Mouse (Mus musculus): ENCODE data around the gene Tgfb1. TPM values are rescaled to one million over a fixed set of nuclear protein-coding genes. Genes with fewer than 3 reads are reported as not detected.

Tgfb1 gene
- polyA plus RNA-seq, 1 experiment from 2014 or later: 1.1 TPM

DNA sequence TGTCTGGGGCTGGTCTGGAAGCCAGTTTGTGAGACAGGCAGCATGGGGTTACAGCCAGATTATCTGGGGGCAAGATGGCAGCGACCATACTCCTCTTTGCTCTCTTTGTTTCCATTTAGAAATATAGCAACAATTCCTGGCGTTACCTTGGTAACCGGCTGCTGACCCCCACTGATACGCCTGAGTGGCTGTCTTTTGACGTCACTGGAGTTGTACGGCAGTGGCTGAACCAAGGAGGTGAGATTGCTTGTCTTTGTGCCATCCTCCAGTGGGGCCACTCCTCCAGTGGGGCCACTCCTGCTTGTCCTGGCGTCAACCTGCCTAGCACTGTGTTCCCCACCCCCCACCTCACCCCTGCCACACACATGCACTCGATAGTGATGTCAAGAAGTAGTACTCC lies 7.3 kb downstream of the Tgfb1 start:
- H3K4me3 ChIP-seq (replicated peaks; ENCODE audit: low read length): no peak overlapping the region
- no peak overlapping the region for H3K27ac ChIP-seq
- no peaks in the 10 kb centered on the region for H3K36me3 ChIP-seq (replicated peaks; ENCODE audit: control insufficient read depth, insufficient read depth)
- peaks cover 32% of the 10 kb centered on the region for H3K27me3 ChIP-seq (ENCODE audit: control insufficient read depth, insufficient read depth, low read length)
- no peaks in the 10 kb centered on the region for H3K9me3 ChIP-seq (ENCODE audit: control insufficient read depth, low read length)
- DNase-seq (ENCODE audit: low spot score): no peak
- ATAC-seq (ENCODE audit: low FRiP score): no peak
- H3K9ac ChIP-seq: no peak overlapping the region
- H3K4me1 ChIP-seq (replicated peaks; ENCODE audit: control insufficient read depth, insufficient read depth, low read length): no peaks in the 10 kb centered on the region
- H3K4me2 ChIP-seq (replicated peaks): no peak overlapping the region
- WGBS: 43% methylated on average over 8 of the region's 8 CpGs

DNA sequence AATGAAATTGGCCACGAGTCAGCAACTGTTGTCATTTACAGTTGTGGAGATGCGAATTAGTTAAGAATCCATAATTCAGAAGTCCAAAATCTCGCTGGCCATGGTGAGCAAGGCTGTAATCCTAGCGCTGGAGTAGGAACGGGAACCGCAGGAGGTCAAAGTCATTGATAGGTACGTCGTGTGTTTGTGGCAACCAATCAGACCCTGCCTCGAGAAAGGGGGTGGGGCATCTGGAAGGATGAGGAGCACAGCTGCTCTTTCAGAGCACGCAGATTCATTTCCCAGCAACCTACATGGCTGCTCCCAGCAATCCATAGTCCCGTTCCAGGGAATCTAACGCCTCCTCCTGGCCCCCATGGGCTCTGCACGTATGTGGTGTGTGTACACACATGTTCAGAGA lies 13.0 kb downstream of the Tgfb1 start:
- H3K4me3 ChIP-seq (replicated peaks; ENCODE audit: low read length): no peak overlapping the region
- 55% methylated on average over 13 of the region's 13 CpGs for WGBS
- H3K36me3 ChIP-seq (replicated peaks; ENCODE audit: control insufficient read depth, insufficient read depth): no peaks in the 10 kb centered on the region
- DNase-seq (ENCODE audit: low spot score) (no peak), ATAC-seq (ENCODE audit: low FRiP score) (no peak)
- no peak overlapping the region for H3K9ac ChIP-seq
- no peak overlapping the region for H3K27ac ChIP-seq
- H3K4me1 ChIP-seq (replicated peaks; ENCODE audit: control insufficient read depth, insufficient read depth, low read length): peaks cover 10% of the 10 kb centered on the region; the same call in 1 of the 2 replicates
- H3K4me2 ChIP-seq (replicated peaks): no peak overlapping the region
- H3K9me3 ChIP-seq (ENCODE audit: control insufficient read depth, low read length): no peaks in the 10 kb centered on the region
- H3K27me3 ChIP-seq (ENCODE audit: control insufficient read depth, insufficient read depth, low read length): 0 out of 2 replicates have a peak, but pooled peaks cover 10% of the 10 kb centered on the region

DNA sequence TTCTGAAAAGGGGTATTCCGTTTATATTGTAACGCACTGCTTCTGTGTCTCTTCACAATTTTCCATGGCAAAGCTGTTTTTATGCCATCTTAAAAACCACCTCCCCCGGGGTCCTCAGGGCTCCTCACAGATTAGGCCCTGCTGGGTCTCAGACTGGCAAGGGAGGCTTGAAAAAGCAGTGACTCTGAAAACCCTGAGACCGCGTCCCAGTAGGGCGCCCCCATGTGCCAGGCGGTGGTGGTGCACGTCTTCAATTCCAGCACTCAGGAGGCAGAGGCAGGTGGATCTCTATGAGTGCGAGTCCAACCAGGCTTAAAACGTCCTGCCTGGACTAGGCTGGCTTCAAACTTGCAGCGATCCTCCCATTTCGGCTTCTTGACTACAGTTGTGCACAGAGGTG lies 13.9 kb downstream of the Tgfb1 start:
- 79% methylated on average over 12 of the region's 12 CpGs for WGBS
- Histone ChIP-seq H3K27ac (no peak overlapping the region), H3K4me1 (replicated peaks; ENCODE audit: control insufficient read depth, insufficient read depth, low read length) (peaks cover 17% of the 10 kb centered on the region; the same call in 1 of the 2 replicates), H3K36me3 (replicated peaks; ENCODE audit: control insufficient read depth, insufficient read depth) (no peaks in the 10 kb centered on the region), H3K4me3 (replicated peaks; ENCODE audit: low read length) (no peak overlapping the region), H3K9ac (no peak overlapping the region), H3K4me2 (replicated peaks) (no peak overlapping the region), H3K9me3 (ENCODE audit: control insufficient read depth, low read length) (no peaks in the 10 kb centered on the region), H3K27me3 (ENCODE audit: control insufficient read depth, insufficient read depth, low read length) (0 out of 2 replicates have a peak, but pooled peaks cover 10% of the 10 kb centered on the region)
- DNase-seq (ENCODE audit: low spot score): no peak
- no peak for ATAC-seq (ENCODE audit: low FRiP score)

DNA sequence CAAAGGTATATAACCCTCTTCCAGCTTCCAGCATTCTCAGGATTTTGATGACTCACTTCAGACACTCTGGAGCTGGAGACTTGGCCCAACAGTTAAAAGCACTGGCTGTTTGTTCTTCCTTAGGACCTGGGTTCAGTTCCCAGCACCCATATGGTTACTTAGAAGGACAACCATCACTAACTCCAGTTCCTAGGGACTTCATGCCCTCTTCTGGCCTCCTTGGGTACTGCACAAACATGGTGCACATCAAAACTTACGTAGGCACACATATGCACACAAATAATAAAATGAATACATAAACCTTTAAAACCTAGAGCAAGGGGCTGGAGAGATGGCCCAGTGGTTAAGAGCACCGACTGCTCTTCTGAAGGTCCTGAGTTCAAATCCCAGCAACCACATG lies 15.5 kb downstream of the Tgfb1 start:
- peaks cover 17% of the 10 kb centered on the region; the same call in 1 of the 2 replicates for H3K4me1 ChIP-seq (replicated peaks; ENCODE audit: control insufficient read depth, insufficient read depth, low read length)
- no peaks in the 10 kb centered on the region for H3K9me3 ChIP-seq (ENCODE audit: control insufficient read depth, low read length)
- no peaks in the 10 kb centered on the region for H3K36me3 ChIP-seq (replicated peaks; ENCODE audit: control insufficient read depth, insufficient read depth)
- DNase-seq (ENCODE audit: low spot score): no peak
- H3K4me3 ChIP-seq (replicated peaks; ENCODE audit: low read length): no peak overlapping the region
- ATAC-seq (ENCODE audit: low FRiP score): no peak
- H3K27ac ChIP-seq: no peak overlapping the region
- 98% methylated on average over 2 of the region's 2 CpGs for WGBS
- no peak overlapping the region for H3K9ac ChIP-seq
- H3K4me2 ChIP-seq (replicated peaks): no peak overlapping the region
- 0 out of 2 replicates have a peak, but pooled peaks cover 10% of the 10 kb centered on the region for H3K27me3 ChIP-seq (ENCODE audit: control insufficient read depth, insufficient read depth, low read length)

DNA sequence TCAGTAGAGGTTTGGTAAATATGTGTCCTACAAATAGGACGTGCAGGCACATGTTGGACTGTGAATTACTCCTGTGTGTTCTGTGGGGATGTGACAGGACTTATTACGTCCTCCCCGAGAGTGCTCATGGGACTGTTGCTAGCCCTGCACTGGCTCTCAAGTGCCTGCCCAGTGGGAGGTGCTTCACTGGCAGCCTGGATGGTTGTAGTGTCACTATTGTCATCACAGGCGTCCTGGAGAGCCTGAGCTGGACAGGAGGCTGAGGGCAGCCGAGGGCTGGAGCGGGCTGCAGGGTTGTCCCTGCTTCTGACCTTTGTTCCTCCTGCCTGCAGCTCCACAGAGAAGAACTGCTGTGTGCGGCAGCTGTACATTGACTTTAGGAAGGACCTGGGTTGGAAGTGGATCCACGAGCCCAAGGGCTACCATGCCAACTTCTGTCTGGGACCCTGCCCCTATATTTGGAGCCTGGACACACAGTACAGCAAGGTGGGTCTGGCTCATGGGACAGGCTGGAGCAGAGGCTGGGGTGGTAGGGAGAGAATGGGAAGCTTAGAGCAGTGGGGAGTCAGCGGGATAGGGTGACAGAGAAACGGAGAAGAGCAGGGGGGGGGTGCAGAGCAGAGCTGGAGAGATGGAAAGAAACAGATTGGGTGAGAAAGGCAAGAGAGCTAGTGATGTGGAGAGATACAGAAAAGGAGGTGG lies 17.1 kb downstream of the Tgfb1 start:
- Histone ChIP-seq H3K4me3 (replicated peaks; ENCODE audit: low read length) (peak overlapping the region; percentile 28), H3K4me2 (replicated peaks) (peak overlapping the region; percentile 66), H3K27ac (no peak overlapping the region), H3K27me3 (ENCODE audit: control insufficient read depth, insufficient read depth, low read length) (0 out of 2 replicates have a peak, but pooled peaks cover 10% of the 10 kb centered on the region), H3K9me3 (ENCODE audit: control insufficient read depth, low read length) (no peaks in the 10 kb centered on the region), H3K36me3 (replicated peaks; ENCODE audit: control insufficient read depth, insufficient read depth) (no peaks in the 10 kb centered on the region), H3K9ac (peak overlapping the region; percentile 53; the same call in 1 of the 2 replicates), H3K4me1 (replicated peaks; ENCODE audit: control insufficient read depth, insufficient read depth, low read length) (peaks cover 17% of the 10 kb centered on the region; the same call in 1 of the 2 replicates)
- ATAC-seq (ENCODE audit: low FRiP score): 0 out of 2 replicates have a peak, but pooled peaks have one; percentile 21
- no peak for DNase-seq (ENCODE audit: low spot score)
- 21% methylated on average over 10 of the region's 10 CpGs for WGBS

DNA sequence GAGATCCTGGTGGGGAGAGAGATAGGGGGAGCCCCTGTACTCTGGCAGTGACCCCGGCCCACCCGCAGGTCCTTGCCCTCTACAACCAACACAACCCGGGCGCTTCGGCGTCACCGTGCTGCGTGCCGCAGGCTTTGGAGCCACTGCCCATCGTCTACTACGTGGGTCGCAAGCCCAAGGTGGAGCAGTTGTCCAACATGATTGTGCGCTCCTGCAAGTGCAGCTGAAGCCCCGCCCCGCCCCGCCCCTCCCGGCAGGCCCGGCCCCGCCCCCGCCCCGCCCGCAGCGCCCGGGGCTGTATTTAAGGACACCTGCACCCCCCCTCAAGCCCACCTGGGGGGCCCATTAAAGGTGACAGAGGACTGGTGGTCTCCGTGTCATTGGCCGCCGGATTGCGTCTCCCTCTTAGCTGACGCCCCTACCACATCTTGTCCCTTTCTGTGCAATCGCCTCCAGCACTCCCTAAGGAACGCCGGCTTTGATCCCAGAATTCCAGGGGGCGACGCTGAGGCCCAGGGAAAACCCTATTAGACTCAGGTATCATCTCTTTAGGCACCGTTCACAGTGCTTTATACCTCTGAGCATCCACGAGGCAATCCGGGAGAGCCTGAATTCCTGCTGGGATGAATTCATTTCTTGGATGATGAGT lies 18.0 kb downstream of the Tgfb1 start:
- WGBS: 5% methylated on average over 37 of the region's 37 CpGs

DNA sequence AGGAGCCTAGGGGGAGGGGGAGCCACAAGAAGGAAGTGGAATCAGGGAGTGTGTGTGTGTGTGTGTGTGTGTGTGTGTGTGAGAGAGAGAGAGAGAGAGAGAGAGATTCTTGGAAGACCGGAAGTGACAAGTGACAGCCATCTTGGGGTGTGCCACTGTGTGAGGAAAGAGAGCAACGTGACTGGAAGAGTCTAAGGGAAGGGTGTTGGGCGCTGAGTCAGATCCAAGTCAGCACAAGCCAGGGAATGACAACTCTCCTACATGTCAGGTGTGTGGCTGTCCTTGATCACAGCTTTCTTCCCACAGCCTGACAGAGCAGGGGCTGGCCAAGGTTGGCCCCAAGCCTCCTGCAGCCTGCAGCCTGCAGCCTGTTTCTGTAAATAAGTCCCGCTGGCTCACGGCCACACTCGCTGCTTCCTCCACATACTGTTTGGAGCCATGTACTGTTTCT lies 19.0 kb downstream of the Tgfb1 start:
- Histone ChIP-seq H3K27ac (no peak overlapping the region), H3K9ac (no peak overlapping the region), H3K4me1 (replicated peaks; ENCODE audit: control insufficient read depth, insufficient read depth, low read length) (peaks cover 26% of the 10 kb centered on the region), H3K4me3 (replicated peaks; ENCODE audit: low read length) (no peak overlapping the region), H3K36me3 (replicated peaks; ENCODE audit: control insufficient read depth, insufficient read depth) (no peaks in the 10 kb centered on the region), H3K27me3 (ENCODE audit: control insufficient read depth, insufficient read depth, low read length) (0 out of 2 replicates have a peak, but pooled peaks cover 10% of the 10 kb centered on the region), H3K4me2 (replicated peaks) (no peak overlapping the region), H3K9me3 (ENCODE audit: control insufficient read depth, low read length) (no peaks in the 10 kb centered on the region)
- WGBS: 69% methylated on average over 6 of the region's 6 CpGs
- no peak for DNase-seq (ENCODE audit: low spot score)
- ATAC-seq (ENCODE audit: low FRiP score): no peak

More for the DNA sequence above, 18.0 kb downstream of the Tgfb1 start:
- H3K27ac ChIP-seq: peak overlapping the region; percentile 1; the same call in 1 of the 2 replicates
- H3K9me3 ChIP-seq (ENCODE audit: control insufficient read depth, low read length): no peaks in the 10 kb centered on the region
- H3K4me1 ChIP-seq (replicated peaks; ENCODE audit: control insufficient read depth, insufficient read depth, low read length): peaks cover 17% of the 10 kb centered on the region; the same call in 1 of the 2 replicates
- peak overlapping the region; percentile 53 for H3K9ac ChIP-seq
- H3K27me3 ChIP-seq (ENCODE audit: control insufficient read depth, insufficient read depth, low read length): 0 out of 2 replicates have a peak, but pooled peaks cover 10% of the 10 kb centered on the region
- ATAC-seq (ENCODE audit: low FRiP score): peak; percentile 61; the same call in 1 of the 2 replicates
- peak overlapping the region; percentile 66 for H3K4me2 ChIP-seq (replicated peaks)
- peak overlapping the region; percentile 28 for H3K4me3 ChIP-seq (replicated peaks; ENCODE audit: low read length)
- H3K36me3 ChIP-seq (replicated peaks; ENCODE audit: control insufficient read depth, insufficient read depth): no peaks in the 10 kb centered on the region
- no peak for DNase-seq (ENCODE audit: low spot score)

DNA sequence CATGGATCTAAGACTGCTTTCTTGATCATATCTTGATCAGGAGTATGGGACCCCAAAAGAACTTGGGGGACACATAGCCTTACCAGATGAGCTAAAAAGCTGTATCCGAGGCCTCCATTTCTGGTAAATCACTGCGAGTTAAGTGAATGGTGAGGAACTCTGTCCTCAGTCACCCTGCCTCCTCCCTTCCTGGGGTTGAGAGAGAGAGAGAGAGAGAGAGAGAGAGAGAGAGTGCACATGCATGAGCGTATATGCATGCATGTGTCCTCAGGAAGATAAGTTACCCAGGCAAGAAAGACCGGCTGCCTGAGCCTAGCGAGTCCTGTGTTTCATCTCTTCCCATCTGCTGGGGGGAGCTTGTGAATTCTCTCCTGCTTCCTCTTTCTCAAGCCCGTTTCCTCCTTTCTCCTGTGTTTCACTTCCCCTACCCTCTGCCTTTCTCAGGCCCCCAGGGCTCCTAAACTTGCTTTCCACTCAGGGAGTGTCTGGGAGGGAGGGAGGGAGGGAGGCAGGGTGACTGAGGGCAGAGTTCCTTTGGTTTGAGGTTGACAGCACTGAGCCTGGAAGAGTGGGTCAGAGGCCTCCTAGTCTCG lies 19.9 kb downstream of the Tgfb1 start:
- no peak overlapping the region for H3K9ac ChIP-seq
- DNase-seq (ENCODE audit: low spot score) (no peak), ATAC-seq (ENCODE audit: low FRiP score) (no peak)
- H3K4me3 ChIP-seq (replicated peaks; ENCODE audit: low read length): no peak overlapping the region
- H3K9me3 ChIP-seq (ENCODE audit: control insufficient read depth, low read length): no peaks in the 10 kb centered on the region
- H3K27me3 ChIP-seq (ENCODE audit: control insufficient read depth, insufficient read depth, low read length): 0 out of 2 replicates have a peak, but pooled peaks cover 10% of the 10 kb centered on the region
- peaks cover 29% of the 10 kb centered on the region for H3K4me1 ChIP-seq (replicated peaks; ENCODE audit: control insufficient read depth, insufficient read depth, low read length)
- no peak overlapping the region for H3K27ac ChIP-seq
- 72% methylated on average over 7 of the region's 7 CpGs for WGBS
- H3K4me2 ChIP-seq (replicated peaks): no peak overlapping the region
- no peaks in the 10 kb centered on the region for H3K36me3 ChIP-seq (replicated peaks; ENCODE audit: control insufficient read depth, insufficient read depth)
